Mouse (Mus musculus): ENCODE results near the gene C1qtnf3.
"Not testable (repeated sequence)": the region's sequence is repeated elsewhere in the genome, so short reads cannot be mapped to it uniquely, and the experiment has no call there.

Gene C1qtnf3

GRCm38 (mm10) chr15:10956706-10957105 is 4.6 kb downstream of the C1qtnf3 start:
- no peak for DNase-seq (ENCODE audit: low read depth in 2 of 2, low spot score in 2 of 2)

DNA sequence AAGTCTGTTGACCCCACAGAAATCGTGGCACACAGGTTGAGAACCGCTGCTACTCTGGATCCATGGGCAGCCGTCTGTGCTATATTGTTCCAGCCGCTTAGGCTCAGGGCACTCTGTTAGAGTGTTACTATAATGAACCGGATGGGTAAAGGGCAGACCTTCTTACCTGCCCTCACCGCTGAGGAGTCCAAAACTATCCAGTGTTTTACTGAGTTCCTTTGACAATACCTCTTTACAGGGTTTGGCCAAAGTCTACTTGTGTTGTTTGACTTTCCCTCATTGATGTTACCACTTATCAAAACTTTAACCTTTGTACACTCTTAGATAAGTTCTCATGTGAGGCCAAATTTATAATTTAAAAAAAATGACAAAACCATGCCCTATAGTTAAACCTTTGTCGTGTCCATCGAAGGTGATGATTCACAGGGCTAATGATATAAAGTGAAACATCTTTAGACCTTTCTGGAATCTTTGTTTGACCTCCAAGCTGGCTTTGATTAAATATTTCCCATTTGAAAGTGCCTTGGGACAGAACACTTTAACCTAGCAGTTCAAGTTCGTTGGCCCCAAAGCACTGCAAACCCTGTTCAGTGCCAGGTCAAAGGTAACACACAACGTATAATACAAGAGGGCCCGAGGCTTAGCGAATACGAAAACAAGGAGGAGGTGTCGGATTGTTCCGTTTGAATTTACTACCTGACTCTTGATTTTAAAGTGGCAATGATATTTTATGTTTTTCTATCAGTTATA is 7.3 kb downstream of the C1qtnf3 start:
- DNase-seq (ENCODE audit: low read depth in 2 of 2, low spot score in 2 of 2) = no peak

- no peak for DNase-seq (ENCODE audit: low read depth in 2 of 2, low spot score in 2 of 2)
Observed at GRCm38 (mm10) chr15:10960267-10960666, 8.1 kb downstream of the C1qtnf3 start.

GRCm38 (mm10) chr15:10962601-10963000 is 10.5 kb downstream of the C1qtnf3 start:
- no peak for DNase-seq (ENCODE audit: low read depth in 2 of 2, low spot score in 2 of 2)

DNA sequence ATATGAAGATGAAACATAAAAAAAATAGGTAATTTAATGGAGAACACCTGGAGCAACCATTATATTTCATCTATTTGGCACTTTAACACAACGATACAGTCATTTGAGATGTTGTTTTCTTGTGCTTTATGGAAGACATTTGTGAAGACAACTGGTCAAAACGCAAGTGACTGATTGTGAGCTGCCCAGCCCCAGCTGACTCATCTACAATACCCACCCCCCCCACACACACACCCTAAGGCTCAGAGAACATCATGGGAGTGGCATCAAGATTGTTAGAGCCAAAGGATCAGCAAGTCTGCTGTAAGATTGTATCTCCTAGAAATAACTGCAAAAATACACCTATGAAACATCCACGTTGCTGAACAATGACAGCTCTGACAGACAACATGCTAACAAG is 17.3 kb downstream of the C1qtnf3 start:
- DNase-seq (ENCODE audit: low read depth in 2 of 2, low spot score in 2 of 2) = no peak

GRCm38 (mm10) chr15:10970777-10971176 is 18.6 kb downstream of the C1qtnf3 start:
- no peak for DNase-seq (ENCODE audit: low read depth in 2 of 2, low spot score in 2 of 2)

- DNase-seq (ENCODE audit: low read depth in 2 of 2, low spot score in 2 of 2) = no peak
Observed at GRCm38 (mm10) chr15:10977151-10977550, 25.0 kb downstream of the C1qtnf3 start.

DNA sequence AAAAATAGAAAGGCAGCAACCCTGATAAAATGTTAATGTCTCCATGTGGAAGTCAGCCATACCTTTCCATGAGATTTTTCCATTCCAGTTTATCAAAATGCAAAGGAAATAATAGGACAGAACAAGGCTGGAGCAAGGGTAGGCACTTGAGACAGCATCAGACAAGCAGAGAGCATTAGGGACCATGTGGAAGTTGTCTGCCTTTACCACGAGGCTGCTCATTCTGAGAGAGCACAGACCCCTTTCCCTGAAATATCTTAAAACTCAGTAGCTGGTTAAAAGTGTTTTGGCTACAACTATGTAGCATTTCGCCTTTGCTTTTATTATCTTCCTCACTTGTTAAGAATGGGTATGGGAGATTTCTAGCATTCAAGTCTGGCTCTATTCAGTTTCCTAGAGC is 28.6 kb downstream of the C1qtnf3 start:
- no peak for DNase-seq (ENCODE audit: low read depth in 2 of 2, low spot score in 2 of 2)

- DNase-seq (ENCODE audit: low read depth in 2 of 2, low spot score in 2 of 2) = peak; percentile 64 to 75
Observed at GRCm38 (mm10) chr15:10981377-10982063, 29.4 kb downstream of the C1qtnf3 start, which contains the start of gene Amacr. Gene Amacr (plus strand): TSS chr15:10981756.

GRCm38 (mm10) chr15:10982064-10982435 is 29.9 kb downstream of the C1qtnf3 start:
- no peak for DNase-seq (ENCODE audit: low read depth in 2 of 2, low spot score in 2 of 2)

- DNase-seq (ENCODE audit: low read depth in 2 of 2, low spot score in 2 of 2) = no peak
Observed at GRCm38 (mm10) chr15:10985756-10986155, 33.6 kb downstream of the C1qtnf3 start.

DNA sequence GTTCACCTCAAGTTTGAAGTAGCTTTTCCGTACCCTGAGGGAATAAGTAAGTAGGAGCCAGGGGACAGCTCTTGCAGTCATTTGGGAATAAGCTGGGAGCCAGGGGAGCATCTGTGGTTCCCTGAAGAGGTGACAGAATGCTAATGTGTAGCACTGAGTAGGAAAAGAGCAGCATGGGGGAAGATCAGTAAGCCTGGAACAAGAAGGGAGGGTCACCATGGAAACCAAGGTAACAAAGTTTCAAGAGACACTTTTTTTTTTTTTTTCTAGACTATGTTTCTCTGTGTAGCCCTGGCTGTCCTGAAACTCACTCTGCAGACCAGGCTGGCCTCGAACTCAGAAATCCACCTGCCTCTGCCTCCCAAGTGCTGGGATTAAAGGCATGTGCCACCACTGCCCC is 34.3 kb downstream of the C1qtnf3 start:
- not testable (repeated sequence) for DNase-seq (ENCODE audit: low read depth in 2 of 2, low spot score in 2 of 2)

DNA sequence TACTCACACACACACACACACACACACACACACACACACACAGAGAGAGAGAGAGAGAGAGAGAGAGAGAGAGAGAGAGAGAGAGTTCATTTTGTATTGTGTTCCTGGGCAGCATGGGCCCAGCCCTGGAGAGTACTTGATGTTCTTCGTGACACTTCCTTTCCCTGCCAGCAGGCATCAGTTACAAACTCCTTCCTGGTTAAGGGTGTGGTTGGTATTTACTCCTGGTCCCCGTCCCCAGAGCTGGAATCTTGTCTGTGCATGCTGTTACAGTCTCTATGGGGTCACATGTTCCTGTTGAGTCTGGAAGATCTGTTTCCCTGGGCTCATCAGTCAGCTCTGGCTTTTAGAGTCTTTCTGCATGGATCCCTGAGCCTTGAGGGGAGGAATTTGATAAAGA is 38.3 kb downstream of the C1qtnf3 start:
- no peak for DNase-seq (ENCODE audit: low read depth in 2 of 2, low spot score in 2 of 2)

DNA sequence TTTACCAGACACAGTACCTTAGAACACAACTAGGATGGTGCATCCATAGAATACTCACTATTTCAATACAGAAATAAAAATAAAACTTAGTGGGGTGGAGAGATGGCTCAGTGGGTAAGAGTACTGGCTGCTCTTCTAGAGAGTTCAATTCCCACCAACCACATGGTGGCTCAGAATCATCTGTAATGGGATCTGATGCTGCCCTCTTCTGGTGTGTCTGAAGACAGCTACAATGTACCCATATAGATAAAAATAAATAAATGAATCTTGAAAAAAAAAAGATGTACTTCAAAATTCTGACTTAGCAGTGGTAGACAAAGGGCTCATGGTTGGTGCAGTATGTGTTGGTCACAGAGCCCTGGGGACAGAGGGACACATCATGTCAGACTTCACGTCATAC is 39.4 kb downstream of the C1qtnf3 start:
- DNase-seq (ENCODE audit: low read depth in 2 of 2, low spot score in 2 of 2) = no peak

GRCm38 (mm10) chr15:10999832-11000231 is 47.7 kb downstream of the C1qtnf3 start:
- DNase-seq (ENCODE audit: low read depth in 2 of 2, low spot score in 2 of 2) = no peak

- no peak for DNase-seq (ENCODE audit: low read depth in 2 of 2, low spot score in 2 of 2)
Observed at GRCm38 (mm10) chr15:11000421-11000820, 48.3 kb downstream of the C1qtnf3 start, which contains the start of gene Slc45a2. Gene Slc45a2 (plus strand): TSS chr15:11000721.

GRCm38 (mm10) chr15:11003791-11004190 is 51.7 kb downstream of the C1qtnf3 start:
- no peak for DNase-seq (ENCODE audit: low read depth in 2 of 2, low spot score in 2 of 2)

DNA sequence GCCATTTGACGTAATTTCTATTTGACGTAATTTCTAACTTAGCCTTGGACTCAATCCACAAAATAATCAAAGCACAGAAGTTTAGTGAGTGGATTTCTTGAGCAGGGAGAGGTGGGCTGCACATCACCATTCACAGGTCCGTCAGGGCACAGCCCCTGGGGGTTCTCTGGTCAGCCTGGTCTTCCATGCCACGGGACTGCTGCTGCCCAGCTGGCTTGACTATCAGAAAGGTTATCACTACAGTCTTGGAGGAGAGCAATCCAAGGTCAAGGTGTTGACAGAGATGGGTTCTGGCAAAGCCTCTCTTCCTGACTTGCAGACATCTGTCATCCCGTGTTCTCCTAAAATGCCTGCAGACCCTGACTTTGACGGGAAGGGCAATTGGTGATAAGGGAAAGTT is 52.5 kb downstream of the C1qtnf3 start:
- DNase-seq (ENCODE audit: low read depth in 2 of 2, low spot score in 2 of 2) = no peak

- DNase-seq (ENCODE audit: low read depth in 2 of 2, low spot score in 2 of 2) = no peak
Observed at GRCm38 (mm10) chr15:11008756-11009155, 56.6 kb downstream of the C1qtnf3 start.

DNA sequence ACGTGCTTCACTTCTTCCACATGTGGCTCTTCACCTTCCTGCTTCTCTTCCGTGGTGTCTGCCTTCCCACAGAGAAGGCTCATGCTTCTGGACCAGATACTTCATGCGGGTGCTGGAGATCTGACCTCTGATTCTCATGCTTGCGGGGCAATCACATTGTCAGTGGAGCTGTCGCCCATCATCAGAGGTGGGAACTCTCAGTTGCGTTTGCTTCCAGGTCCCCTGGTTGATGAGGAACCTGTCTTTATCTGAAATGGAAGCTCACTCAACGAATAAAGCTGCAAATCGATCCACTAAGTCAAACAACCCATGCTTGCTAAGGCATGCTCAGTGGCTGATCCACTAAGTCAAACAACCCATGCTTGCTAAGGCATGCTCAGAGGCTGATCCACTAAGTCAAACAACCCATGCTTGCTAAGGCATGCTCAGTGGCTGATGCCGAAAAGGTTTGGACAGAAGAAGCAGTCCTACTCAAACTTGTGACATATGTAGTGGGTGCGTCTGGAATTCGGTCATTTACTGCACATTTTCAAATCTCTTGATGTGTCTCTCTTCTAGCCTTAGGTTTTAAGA is 58.9 kb downstream of the C1qtnf3 start:
- DNase-seq (ENCODE audit: low read depth in 2 of 2, low spot score in 2 of 2) = no peak

- no peak for DNase-seq (ENCODE audit: low read depth in 2 of 2, low spot score in 2 of 2)
Observed at GRCm38 (mm10) chr15:11014931-11015330, 62.8 kb downstream of the C1qtnf3 start.

All from CD8-positive naive resting alpha-beta T cell, adult 2 months (primary cell).